Mouse (Mus musculus): ENCODE results near the gene Zfyve28.
A peak's percentile ranks its signal among the peaks of the same experiment; 100 is the strongest.

Zfyve28 gene

DNA sequence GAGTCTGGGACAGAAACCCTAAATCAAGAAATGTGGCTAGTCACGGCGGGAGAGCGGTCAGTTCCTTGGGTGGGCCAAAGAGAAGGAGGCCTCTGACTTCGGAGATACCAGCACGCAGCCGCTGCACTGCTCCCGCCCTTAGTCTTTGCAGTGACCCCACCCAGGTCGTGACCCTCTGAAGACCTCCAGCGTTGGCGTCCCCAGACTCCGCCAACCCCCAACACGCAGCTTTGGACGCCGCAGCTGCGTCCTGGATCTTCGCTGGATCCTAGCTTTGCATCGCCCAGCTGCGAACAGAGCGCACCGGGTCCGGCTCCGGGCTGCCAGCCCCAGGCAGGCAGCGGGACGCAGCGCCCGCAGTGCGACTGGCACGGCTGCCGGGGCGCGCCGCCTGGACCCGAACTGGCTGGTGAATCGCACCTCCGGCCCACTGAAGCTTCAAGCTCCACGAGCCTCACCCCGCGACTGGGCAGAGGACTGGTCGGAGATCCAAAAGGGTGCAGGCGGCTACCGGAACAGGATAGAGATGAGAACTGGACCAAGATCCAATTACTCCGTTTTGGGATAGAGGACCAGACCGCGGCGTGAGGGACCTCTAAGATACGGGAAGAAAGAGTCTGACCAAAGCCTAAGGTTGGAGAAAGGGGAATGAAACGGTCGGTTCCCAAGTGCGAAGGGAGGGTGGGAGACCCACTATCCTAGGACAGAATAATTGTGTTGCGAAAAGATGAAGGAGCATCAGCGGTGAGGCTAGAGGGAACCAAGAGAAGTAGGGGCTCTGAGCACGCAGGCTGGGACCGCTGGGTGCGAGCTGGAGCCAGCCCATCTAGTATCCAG lies 1.0 kb downstream of the Zfyve28 start:
- peak; percentile 68 for DNase-seq (ENCODE audit: low read depth, low spot score)

DNA sequence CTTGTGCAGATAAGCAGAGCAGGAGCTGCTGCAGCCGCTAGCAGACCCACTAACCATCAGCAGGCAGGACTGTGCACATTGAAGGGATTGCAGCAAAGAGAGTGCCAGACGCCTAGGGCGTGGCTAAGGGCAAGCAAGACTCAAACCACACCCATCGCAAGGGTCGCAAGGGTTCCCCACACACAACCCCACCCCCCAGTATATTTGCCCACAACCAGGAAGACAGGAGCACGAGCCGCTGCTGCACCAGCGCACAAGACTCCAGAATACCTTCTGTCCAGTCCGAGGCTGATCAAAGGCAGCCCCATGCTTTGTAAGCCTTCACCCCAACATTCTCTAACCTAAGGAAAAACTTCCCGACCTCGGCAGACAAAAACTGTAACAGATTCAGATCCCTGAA lies 1.7 kb downstream of the Zfyve28 start:
- peak; percentile 72 for DNase-seq (ENCODE audit: low read depth, low spot score)

DNA sequence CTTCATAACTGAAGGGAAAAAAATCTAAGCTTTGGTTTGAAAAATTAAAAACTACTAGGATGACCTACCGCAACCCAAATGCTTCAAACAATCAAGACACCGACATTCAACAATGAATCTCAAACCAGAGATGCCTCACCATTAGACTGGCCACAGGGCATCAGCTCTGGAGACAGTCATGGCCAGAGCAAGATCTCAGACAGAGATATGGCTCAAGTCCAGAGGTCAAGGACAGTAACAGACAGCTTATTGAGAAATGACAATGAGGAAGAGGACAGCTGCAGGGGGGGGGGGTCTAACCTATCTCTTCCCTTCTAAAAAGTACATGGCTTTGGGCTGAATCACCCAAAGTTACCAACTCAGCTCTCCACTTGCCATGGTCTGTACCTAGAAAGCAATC lies 3.0 kb downstream of the Zfyve28 start:
- no peak for DNase-seq (ENCODE audit: low read depth, low spot score)

DNA sequence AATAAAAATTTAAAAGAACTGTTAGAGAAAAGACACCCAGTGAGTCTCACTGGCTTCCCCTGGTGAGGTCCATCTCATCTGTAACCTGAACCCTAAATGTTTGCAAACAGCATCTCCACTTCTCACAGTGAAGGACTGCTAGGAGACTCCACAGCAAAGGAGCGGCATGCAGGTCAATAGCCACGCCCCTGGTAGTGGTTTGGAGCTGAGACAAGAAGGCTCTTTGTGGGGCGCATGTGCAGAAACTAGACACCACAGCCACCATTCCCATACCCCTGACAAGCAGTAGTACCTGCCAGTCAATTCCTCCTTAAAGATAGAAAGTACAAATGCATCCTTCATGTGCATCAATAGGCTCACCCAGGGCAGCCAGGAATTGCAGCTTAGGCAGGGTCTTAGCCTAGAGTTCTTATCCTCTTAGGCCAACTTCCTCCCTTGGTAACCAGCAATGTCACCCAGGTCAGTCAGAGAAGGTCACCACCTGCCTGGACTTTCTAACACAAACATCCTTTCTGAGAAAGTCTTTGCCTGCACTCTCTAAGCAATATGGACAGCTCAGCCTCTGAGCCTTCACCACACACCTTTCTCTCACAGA lies 4.0 kb downstream of the Zfyve28 start:
- DNase-seq (ENCODE audit: low read depth, low spot score): peak; percentile 79

DNA sequence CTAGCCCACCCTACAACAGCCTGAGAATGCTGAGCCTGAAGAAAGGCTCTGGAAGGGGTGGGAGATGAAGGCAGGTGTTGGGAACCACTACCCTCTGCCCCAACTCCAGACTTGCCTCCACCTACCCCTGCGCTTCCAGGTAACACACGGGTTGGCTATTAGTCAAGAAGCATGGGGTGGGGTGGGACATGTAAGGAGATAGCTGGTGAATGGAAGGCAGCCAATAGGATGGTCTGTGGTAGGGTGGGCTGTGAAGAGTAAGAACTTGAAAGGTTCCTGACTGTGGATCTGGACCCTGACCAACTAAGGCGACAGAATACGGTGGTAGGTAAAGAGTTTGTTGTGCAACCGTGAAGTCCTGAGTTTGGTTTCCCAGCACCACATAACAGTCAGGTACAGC lies 4.9 kb downstream of the Zfyve28 start:
- DNase-seq (ENCODE audit: low read depth, low spot score): no peak

DNA sequence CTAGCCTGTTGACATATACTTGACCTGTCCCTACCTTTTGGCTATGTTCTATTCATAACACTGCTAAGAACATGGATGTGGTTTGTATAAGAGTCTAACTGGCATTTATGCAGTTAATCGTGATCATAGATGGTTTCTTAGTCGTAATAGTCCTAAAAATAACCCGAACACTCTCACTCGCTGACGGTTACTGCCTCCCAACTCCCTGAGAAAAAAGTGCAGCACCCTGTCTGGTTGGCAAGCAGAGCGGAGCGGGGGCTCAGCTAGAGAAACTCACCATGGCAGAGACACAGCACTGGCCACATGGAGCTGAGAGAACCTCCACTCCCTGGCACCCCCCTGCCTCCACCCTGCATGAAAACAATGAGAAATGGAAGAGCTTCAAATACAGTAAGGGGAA lies 7.3 kb downstream of the Zfyve28 start:
- DNase-seq (ENCODE audit: low read depth, low spot score): no peak

DNA sequence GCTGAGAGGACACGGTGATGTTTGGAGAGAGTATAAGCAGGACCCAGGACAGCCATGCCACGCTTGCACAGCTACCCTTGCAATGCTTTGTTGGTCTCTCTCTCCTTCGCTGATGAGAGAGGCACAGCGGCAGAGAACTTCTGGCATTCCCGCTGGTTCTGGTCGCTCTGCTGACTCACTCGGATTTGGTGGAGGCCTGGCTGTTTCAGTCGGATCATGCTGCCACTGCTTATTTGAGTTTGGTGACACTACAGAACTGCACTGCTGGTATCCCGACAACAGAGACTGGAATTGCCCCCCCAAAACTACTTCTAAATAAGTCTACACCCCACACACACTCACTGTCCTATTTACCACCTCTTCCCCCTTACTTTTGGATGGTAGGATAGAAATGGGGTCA lies 9.0 kb downstream of the Zfyve28 start:
- DNase-seq (ENCODE audit: low read depth, low spot score): no peak

DNA sequence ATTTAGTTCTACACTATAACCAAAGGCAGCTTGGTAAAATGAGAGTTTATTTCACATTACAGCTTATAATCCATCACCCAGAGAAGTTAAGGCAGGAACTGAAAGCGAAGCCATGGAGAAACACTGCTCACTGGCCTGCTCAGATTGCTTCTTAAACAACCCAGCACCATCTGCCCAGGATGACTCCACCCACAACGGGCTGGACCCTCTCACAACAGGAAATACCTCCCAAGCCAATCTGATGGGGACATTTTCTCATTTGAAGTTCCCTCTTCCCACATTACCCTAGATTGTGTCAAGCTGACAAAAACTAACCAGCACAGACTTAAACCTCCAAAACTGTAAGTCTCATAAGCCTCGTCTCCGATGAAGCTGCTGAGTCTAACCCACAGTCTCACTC lies 10.2 kb downstream of the Zfyve28 start:
- no peak for DNase-seq (ENCODE audit: low read depth, low spot score)

DNA sequence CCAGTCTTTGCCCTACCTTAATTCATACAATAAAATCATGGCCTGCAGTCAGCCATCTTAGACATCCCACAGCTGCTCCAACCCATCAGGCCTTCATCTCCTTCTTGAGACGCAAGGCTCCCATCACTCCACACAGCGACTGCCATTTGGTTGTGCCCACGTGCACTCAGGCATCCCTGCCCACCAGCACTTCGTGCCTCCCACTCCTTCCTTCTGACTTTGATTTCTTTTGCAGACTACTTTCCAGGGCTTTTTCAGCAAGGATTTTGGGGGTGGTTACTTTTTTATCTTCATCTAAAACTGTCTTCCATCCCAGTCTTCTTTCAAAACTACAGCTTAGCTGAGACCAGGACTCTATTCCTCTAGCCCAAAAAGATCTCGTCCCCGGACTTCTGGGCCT lies 11.5 kb downstream of the Zfyve28 start:
- no peak for DNase-seq (ENCODE audit: low read depth, low spot score)

DNA sequence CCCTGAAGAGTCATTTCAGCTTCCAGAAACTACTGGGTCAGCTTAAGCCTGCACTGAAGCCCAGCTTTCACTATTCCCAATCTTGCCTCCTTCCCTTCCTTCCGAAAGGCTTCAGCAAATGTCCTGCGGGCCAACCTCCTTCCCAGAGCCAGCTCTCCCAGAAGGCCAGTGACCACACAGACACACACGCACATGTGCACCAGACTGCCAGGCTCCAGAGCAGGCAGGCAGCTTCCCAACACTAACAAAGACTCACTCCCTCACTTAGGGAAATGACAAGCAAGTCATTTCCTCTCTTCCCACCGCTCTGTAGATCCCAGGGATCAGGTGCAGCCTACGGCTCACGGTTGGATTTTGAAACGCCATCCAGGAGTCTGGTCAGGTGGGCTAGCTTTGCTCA lies 12.1 kb downstream of the Zfyve28 start:
- DNase-seq (ENCODE audit: low read depth, low spot score): no peak

DNA sequence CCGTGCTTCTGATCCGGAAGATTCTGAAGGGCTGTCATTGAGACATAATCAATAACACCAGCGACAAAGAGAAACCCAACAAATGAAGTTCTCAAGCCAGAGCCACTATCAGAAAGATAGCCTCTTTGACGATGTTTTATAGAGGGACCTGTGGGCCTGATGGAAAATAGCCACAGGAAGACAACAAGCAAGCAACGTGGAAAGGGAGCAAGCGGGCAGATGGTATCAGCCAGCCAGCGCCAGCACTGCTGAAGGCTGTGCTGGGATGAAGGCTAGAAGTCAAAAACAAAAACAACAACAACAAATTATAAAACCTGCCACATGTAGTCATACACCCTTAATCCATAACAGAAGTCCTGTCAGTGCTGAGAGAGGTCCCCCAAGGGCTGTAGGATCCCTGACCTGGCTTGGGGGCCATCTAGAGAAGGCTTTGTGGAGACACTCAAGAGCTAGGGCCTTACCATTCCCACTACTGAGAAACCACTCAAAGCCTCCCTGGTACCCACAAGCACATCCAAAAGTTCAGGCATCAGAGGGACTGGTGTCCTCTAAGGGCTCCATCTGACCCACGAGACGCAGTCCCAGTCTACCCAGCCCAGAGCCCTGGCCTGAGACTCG lies 13.5 kb downstream of the Zfyve28 start:
- no peak for DNase-seq (ENCODE audit: low read depth, low spot score)

DNA sequence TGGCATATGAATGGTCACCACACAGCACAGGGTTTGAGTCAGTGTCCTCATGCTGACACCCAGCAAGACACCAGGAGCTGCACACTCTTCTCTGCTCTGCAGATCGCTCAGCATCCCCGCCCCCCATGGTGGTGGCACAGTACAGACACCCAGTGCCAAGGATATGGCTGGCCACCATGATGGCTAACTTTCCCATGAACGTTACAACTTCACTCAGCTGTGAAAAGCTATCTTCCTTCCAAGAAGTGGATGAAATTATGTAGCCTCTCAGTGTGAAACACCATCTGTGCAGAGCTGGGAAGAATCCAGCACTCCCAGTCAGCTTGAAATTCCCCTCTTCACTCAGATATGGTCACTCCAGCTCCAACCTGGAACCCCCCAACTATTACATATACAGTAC lies 14.0 kb downstream of the Zfyve28 start:
- DNase-seq (ENCODE audit: low read depth, low spot score): no peak

DNA sequence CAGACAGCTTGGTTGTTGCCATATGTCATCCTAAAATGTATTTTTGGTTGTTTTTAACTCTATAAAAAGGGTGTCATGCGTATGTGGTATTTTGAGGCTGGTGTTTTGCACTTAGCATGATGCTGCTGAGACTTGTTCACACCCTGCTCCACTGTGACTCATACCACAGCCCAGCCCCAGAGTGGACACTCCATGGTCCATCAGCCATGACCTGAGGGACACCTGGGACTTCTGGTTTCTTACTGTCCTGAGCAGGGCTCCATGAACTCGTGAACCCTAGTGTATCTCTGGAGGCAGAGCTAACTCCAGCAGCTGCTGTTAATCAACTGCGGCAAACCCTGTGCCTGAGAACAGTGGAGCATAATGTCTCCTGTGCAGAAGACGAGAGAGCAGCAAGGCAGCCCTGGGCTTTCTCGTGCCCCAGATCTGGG lies 15.0 kb downstream of the Zfyve28 start:
- no peak for DNase-seq (ENCODE audit: low read depth, low spot score)

DNA sequence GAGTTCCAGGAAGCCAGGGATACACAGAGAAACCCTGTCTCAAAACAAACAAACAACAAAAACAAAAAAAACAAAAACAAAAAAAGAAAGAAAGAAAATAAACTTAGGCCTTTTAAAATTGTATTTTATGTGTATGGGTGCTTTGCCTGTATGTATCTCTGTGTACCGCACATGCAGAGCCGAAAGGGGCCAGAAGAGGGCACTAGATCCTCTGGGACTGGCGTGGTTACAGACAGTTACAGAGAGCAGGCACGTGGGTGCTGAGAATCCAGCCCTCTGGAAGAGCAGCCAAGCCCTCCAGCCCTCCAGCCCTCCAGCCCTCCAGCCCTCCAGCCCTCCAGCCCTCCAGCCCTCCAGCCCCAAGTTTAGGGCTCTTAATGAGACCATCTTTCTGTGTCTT lies 16.5 kb downstream of the Zfyve28 start:
- peak; percentile 81 for DNase-seq (ENCODE audit: low read depth, low spot score)

DNA sequence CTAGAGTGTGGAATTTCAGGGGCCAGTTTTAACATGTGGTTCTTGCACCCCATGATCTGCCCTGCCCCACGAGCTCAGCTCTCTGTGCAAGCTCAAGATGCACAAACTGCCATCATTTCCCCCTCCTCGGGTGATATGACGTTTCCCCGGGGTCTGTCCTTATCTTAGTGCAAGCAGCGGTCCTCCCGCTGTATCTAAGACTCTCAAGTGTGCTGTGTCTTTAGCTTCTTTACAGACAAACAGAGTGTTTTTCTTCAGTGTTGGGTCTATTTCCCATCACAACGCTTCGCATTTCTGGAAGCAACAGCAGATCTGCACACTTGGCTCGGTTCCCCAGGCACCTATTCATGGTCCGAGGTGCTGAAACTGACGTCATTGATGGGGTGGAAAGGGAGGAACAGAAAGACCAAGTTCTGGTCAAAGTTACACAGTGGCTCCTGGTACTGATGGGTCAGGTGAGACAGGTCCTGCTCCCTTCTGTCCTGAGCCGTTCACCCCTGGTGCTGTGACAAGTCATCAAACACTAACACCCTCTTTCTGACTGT lies 18.3 kb downstream of the Zfyve28 start:
- peak; percentile 55 for DNase-seq (ENCODE audit: low read depth, low spot score)

DNA sequence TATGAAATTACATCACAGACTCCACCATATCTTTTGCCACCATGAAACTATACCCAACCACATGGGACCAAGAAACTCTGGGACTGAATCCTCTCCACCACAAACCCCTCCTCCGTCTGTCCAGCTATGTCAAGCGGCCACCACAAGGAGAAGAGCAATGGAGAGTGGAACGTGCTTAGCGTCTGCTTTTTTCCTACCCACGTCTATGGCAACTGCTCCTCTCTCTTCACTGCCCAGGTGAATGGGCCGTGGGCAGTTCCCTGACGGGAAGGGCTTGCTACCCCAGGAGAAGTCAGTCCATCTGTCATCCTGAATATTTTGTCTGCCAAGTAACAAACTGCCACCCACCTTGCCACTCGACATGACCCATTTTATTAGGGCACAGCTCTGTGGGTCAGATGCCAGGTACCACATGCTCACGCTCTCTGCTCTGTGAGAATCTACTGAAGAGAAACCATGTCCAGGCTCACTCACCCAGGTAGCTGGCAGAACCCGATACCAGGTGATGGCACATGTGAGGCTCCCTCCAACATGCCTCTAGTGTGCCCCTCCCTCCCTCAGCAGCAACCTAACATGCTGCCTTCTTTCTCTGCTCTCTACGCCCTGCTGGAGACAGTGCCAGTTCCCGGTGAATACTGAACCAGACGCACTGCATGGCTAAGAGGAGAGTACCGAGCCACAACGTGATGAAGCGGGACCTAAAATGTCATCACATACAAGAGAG lies 18.9 kb downstream of the Zfyve28 start:
- no peak for DNase-seq (ENCODE audit: low read depth, low spot score)

DNA sequence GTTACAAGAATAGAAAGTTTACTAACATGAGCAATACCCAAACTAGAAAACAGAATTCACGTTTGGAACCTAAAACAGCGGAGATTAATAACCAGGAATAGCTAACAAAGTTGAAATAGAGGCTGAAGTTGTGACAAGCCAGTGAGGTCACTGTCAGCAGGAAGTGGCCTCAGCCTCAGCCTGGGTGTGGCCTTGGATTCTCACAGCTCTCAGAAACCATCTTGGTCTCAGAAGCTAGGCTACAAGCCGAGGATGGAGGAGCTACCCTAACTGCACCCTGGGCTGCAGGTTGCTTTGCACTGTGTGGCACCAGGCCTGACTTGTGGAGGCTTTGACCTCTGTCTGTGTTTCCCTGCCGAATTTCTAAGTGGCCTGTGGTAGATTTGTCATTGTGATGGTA lies 22.2 kb downstream of the Zfyve28 start:
- no peak for DNase-seq (ENCODE audit: low read depth, low spot score)

DNA sequence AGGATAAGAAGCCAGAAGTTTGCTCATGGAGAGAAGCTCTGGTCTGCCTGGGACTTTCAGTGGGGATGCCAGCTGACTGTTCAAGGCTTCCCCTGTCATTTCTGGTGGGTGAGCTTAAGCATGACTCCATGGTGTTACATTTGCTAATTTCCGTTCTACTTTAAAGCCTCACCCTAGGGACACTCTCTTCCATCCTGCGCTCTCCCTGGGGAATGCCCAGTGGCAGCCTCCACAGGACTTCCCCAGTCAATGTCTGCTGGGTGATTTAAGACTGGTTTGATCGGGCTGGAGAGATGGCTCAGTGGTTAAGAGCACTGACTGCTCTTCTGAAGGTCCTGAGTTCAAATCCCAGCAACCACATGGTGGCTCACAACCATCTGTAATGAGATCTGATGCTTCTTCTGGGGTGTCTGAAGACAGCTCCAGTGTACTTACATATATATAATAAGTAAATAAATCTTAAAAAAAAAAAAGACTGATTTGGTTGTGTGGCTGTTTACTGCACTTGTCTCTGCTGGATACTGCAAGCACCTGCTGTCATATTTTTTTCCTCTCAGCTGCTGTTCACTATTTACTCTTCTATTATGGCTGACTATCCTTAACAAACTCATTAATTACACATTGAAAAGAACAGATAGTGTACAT lies 29.0 kb downstream of the Zfyve28 start:
- no peak for DNase-seq (ENCODE audit: low read depth, low spot score)

DNA sequence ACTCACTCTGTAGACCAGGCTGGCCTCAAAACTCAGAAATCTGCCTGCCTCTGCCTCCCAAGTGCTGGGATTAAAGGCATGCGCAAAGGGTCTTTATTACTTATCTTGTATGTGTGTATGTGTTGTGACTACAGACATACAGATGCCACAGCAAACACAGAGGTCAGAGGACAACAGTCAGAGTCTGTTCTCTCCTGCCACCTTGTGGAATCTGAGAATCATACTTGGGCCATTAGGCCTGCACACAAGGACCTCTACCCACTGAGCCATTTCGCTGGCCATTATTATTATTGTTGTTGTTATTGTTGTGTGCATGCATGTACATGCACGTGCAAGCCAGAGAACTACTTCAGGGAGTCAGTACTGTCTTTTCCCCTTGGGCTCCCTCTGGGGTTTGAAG lies 33.1 kb downstream of the Zfyve28 start:
- DNase-seq (ENCODE audit: low read depth, low spot score): peak; percentile 18

DNA sequence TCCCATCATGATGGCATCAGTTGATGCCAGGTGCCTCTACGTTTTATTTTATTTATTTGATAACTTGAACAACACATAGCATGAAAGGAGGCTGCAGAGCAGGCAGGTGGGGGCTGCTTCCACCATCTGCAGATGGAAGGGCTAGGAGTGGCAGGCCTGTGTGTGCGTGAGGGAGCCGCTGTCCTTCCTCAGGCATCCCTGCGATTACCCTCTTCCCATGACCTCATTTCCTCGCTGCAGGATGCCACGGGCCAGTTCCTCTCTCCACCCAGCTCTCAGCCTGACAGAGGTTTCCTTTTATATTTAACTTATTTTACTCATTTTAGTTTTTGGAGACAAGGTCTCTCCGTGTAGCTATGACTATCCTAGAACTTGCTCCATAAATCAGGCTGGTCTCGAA lies 33.9 kb downstream of the Zfyve28 start:
- no peak for DNase-seq (ENCODE audit: low read depth, low spot score)

DNA sequence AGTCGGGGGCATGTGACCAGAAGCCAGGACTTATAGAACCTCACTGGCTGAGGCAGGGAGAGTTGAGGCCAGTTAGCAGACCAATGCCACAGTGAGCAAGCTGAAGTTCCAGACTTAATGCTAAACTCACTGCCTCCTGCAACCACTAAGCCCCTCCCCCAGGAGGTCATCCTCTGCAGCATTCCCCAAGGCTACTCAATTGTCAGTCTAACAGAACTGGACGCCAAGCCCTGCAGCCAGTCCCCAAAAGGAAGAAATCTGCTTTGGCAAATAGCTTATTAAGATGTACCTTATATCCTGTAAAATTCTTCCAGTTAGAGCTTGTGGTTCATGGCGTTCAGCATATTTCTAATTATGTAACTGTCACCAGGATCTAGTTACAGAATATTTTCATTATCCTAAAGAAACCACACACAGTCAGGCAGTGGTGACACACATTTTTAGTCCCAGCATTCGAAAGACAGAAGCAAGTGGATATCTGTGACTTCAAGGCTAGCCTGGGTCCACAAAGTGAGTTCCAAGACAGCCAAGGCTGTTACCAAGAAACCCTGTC lies 35.2 kb downstream of the Zfyve28 start:
- DNase-seq (ENCODE audit: low read depth, low spot score): no peak
